Mouse (Mus musculus) heart, adult 8-10 months (tissue): ENCODE measurements at regions not wholly inside any gene's neighbourhood (a gene's known extent, or its start where the extent isn't known, plus 50 kb on each side); places are given as distances from the start of the nearest gene placed in this dataset.

Experiments used
- DNase-seq: peaks from one replicate; pipeline ENCODE4 v3.0.0; 2022; ENCODE audit warnings: low spot score

DNA sequence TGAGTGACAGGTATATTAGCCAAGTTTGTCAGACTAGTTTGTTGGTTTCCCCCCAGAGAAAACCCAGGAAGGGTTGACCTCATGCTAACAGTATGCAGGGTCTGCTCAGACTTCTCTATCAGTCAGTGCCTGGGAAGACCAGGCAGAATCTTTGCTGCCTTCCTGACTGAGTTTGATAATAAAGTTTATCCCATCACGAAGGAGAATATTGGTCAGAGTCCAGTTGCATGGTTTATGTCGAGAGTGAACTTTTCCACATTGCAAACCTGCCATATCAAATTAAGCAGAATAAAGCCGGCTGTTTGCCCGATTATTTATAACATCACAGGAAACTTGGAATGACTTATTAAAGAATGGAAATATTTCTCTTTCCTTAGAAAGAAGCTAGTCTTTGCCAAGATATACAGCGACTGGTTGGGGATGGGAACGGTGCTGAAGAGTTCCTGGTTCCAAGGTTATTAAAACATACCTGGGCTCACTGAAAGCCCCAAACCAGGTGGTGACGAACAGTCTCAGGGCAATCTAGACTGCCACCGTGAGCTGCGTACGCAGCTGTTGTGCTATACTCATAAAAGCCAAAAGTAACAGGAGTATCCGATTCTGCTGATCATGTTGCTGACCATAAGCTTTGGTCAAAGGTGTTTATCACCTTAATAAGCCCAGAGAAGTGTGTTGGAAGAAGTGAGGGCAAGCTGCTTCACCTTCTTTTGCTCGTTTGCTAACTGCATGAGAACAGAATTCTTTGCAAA is 1536.7 kb upstream of the Flrt2 start:
- no peak for DNase-seq

- DNase-seq = no peak
Observed at GRCm38 (mm10) chr12:94182358-94182757, 1509.7 kb upstream of the Flrt2 start.

DNA sequence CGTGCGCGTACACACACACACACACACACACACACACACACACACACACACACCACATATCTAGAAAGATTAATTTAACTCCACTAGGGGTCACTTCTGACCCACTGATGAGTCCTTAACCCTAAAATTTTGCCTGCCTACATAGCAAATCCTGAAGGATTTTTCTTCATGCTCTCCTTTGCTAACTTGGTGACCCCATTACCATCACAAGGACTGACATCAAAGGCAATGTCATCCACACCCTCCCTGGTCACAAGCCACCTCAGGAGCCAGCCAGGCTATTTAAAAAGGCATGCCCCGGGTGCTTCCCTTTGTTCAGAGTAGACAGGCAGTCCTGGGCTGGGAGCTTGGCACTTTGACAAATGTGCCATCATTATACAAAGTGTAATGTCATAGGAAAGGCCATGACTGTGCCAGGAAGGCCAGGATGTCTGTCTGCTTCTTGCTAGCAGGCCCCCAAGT is 1501.4 kb upstream of the Flrt2 start:
- DNase-seq = peak; percentile 66

- peak; percentile 37 for DNase-seq
Observed at GRCm38 (mm10) chr12:94217906-94218305, 1474.1 kb upstream of the Flrt2 start.

GRCm38 (mm10) chr12:94229894-94230293 is 1462.1 kb upstream of the Flrt2 start:
- no peak for DNase-seq

DNA sequence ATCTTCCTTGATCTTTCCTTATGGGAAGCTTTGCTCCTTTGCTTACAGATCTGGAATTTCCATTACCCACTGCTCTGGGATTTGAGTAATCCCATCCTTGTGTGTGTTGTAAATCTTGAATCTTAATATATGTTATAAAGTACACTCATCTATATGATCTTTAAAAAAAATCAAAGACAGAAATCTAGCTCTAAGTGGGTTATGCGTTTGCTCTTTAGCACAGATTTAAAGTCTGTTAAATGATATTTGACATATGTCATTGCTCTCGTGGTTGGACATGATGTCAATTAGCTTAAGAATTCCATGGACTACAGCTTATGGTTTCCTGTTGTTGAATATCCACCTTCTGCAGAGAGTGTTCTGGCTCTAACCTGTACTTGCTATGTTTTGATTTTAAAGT is 1446.7 kb upstream of the Flrt2 start:
- DNase-seq = no peak

DNA sequence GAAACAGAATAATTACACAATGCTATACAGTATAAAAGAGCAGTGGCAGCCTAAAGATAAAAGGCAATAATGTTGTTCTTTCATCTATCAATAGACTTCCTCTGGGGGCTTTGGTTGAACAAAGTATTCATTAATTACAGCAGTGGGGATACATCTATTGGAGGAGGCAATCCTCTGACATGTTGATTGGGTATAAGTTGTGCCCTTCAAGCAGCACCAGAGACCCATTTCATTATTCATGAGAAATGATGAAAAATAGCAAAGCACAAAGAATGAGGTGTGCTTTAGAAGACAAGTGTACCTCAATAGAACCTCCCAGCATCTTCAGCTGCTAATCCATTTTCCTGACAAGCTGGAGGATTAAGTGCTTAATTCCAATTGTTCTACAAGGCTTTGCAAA is 1444.7 kb upstream of the Flrt2 start:
- no peak for DNase-seq

- peak; percentile 4 for DNase-seq
Observed at GRCm38 (mm10) chr12:94252957-94253633, 1438.9 kb upstream of the Flrt2 start.

GRCm38 (mm10) chr12:94280946-94281345 is 1411.1 kb upstream of the Flrt2 start:
- peak; percentile 62 for DNase-seq

- DNase-seq = peak; percentile 11
Observed at GRCm38 (mm10) chr12:94282931-94283330, 1409.1 kb upstream of the Flrt2 start.

- peak; percentile 17 for DNase-seq
Observed at GRCm38 (mm10) chr12:94283572-94283971, 1408.5 kb upstream of the Flrt2 start.

DNA sequence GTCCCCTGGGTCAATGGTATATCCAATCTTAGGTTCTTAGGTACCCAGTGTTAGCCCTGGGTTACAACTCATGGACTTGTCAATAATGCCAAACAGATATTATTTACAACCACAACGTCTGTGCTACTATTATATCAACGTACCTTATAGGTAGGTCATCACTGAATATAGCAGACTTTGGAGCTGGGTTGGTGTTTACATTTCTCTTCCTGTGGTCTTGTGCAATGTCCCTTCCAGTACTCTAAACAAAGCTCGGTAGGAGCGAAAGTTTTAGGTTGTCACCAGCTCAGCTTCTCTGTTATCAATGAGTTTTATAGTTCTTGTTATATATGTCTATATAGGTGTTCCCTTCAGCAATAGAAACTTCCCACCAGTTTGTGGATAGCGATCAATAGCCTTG is 1394.2 kb upstream of the Flrt2 start:
- no peak for DNase-seq

DNA sequence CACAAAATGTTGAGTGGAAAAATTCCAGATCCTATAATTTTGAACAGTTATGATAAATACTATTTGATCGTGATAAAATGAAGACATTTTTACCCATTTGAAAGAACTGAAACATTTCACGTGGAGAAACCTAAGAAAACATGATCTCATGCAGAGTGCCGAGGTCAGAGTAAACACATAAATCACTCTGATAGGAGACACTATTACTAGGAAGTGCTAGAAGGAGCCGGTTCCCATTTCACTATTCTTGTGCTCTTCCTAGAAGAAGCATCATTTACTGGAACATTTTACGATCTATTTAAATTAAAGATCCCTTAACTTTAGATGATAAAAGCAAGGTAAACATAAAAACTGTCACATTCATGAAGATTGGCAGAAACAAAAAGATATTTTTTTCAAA is 1359.7 kb upstream of the Flrt2 start:
- DNase-seq = no peak

DNA sequence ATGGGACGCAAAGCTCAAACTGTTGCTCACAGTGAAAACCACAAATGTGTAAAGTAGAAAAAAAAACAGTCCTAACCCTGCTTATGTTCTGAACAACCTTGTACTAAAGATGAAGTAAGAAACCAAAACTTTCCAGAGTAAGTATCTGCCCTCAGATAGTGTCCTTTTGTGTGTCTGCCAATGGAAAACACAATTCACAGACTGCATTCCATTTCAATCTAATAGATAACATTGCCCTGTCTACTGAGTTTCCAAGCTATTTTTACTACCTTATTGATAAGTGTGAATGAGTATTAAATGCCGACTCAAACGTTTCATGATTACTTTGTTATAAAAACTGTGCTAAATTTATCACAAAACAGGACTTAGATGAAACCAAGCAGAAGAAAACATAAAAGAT is 1357.4 kb upstream of the Flrt2 start:
- DNase-seq = peak; percentile 20

GRCm38 (mm10) chr12:94349623-94350156 is 1342.3 kb upstream of the Flrt2 start:
- no peak for DNase-seq

GRCm38 (mm10) chr12:94364269-94364668 is 1327.8 kb upstream of the Flrt2 start:
- DNase-seq = no peak

DNA sequence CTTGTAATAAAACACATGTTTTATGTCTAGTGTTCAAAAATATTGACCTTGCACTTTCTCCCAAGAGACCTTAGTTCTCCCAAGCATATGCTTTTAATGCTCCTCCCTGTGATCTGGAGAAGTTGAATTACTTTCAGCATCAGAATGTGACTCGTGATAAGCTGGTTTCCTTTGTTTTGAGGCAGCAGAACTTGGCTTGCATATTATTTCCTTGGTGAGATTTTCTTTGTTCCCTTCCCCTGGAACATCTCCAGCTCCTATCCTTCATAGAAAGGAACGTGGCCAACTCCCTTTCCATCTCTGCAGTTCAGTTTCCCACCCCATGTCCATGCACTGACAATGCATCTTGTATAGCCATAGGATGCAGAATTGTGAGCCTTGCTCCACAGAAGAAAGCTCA is 1292.0 kb upstream of the Flrt2 start:
- peak; percentile 24 for DNase-seq

GRCm38 (mm10) chr12:94420918-94421317 is 1271.1 kb upstream of the Flrt2 start:
- DNase-seq = peak; percentile 74

DNA sequence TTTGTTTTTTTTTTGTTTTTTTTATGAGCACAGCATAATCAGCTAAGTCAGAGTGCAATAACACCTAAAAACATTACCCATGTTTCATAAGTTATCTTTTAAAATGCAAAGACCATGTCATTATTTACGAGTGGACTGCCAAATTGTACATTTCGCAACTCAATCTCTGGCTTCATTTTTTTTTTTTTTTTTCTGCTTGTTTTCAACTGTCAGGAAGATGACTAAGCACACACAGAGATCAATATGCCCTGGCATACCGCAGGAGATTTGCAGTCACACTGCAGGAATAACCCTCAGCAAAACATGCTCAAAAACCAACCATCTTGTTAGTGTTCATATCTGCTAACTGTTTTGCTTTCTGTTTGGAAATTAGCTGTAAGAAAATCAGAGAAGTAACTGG is 1270.3 kb upstream of the Flrt2 start:
- no peak for DNase-seq

GRCm38 (mm10) chr12:94424340-94424981 is 1267.6 kb upstream of the Flrt2 start:
- DNase-seq = peak; percentile 57

DNA sequence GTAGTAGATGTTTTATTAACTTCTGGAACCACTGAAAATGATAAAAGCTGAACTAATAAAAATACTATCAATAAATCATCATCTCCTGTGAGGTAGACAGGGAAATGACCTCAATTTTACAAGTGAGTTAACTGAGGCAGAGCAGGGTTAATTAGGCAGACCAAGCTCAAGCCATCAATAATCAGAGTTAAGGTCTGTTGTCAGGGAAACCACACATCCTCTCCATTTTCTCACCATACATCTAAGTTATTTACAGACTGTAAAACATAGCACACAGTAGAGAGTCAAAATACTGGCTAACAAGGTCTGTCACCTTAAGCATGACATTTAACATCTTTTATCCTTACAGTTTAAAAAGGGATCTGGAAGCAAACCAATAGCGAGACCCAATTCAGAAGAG is 1242.5 kb upstream of the Flrt2 start:
- DNase-seq = no peak

GRCm38 (mm10) chr12:94468027-94468426 is 1224.0 kb upstream of the Flrt2 start:
- DNase-seq = no peak
